Mouse (Mus musculus) heart, embryonic 16.5 days (tissue): ENCODE data around the gene Cyp1a1. TPM values are rescaled to one million over a fixed set of nuclear protein-coding genes. Genes with fewer than 3 reads are reported as not detected.

ENCODE experiments used
- ATAC-seq: fragments of 200-750 bp; cut with Nextera tagmentation; replicated peaks from 2 replicates; pipeline ENCODE4 v1.8.0; 2017; ENCODE audit warnings: moderate number of reproducible peaks; ENCODE audit not compliant: insufficient read depth, low FRiP score; ENCODE audit errors: extremely low read depth
- H3K27ac ChIP-seq: fragments of 300-500 bp; sonication (generic); 2 replicates; pipeline ENCODE4 v1.5.1; 2014; ENCODE audit warnings: mild to moderate bottlenecking, low read length, control low read depth, moderate library complexity
- H3K27me3 ChIP-seq: fragments of 300-500 bp; sonication (generic); 2 replicates; pipeline ENCODE4 v1.6.1; 2014; ENCODE audit warnings: low read length, mixed read lengths; ENCODE audit not compliant: control insufficient read depth, insufficient read depth
- H3K36me3 ChIP-seq: fragments of 300-500 bp; sonication (generic); 2 replicates; pipeline ENCODE4 v1.6.1; 2014; ENCODE audit not compliant: control insufficient read depth, insufficient read depth
- H3K4me1 ChIP-seq: fragments of 300-500 bp; sonication (generic); 2 replicates; pipeline ENCODE4 v1.6.1; 2014; ENCODE audit warnings: low read length, mixed read lengths; ENCODE audit not compliant: control insufficient read depth, insufficient read depth
- H3K4me2 ChIP-seq: fragments of 300-500 bp; sonication (generic); 2 replicates; pipeline ENCODE4 v1.6.1; 2014; ENCODE audit warnings: low read depth, mild to moderate bottlenecking, control low read depth, low read length
- H3K4me3 ChIP-seq: fragments of 300-500 bp; sonication (generic); 2 replicates; pipeline ENCODE4 v1.5.1; 2014; ENCODE audit warnings: mild to moderate bottlenecking, control low read depth, low read length
- H3K9ac ChIP-seq: fragments of 300-500 bp; sonication (generic); 2 replicates; pipeline ENCODE4 v1.6.1; 2014; ENCODE audit warnings: low read length, control low read depth
- H3K9me3 ChIP-seq: fragments of 300-500 bp; sonication (generic); replicated peaks from 2 replicates; pipeline ENCODE4 v1.6.1; 2016; ENCODE audit warnings: low read length; ENCODE audit not compliant: control insufficient read depth
- WGBS: fragments of 180-500 bp; shearing (Covaris S2); extraction: QIAGEN DNeasy Blood & Tissue Kit; methylation state at CpG from one replicate; pipeline ENCODE4 v1.1.7; 2014; 5-methylcytosine and 5-hydroxymethylcytosine counted together
- polyA plus RNA-seq: library from polyadenylated mRNA; unstranded; fragments of >200 nt; fragmentation: Nextera tagmentation; extraction: Ambion mirVana; gene quantifications from 2 replicates; pipeline ENCODE4 v1.2.1, GENCODE M21; 2015

Cyp1a1 gene
- polyA plus RNA-seq, 1 experiment from 2014 or later = not detected

DNA sequence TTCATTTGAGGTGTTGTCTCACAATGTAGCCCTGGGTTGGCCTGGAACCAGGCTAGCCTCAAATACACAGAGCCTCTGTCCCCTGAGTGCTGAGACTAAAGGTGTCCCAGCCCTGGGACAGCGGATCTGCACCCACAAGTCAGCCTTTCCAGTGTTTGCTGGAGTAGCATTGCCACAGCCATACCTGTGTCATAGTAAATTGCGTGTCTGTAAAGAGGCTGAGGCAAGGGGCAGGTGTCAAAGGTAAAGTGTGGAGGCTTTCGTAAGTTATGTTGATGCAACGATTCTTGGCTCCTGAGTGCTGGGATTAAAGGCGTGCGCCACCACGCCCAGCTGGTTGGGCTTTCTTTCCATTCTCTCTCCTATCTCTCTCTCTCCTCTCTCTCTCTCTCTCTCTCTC lies 23.1 kb upstream of the Cyp1a1 start:
- WGBS = 47% methylated on average over 7 of the region's 7 CpGs
- ATAC-seq = no peak
- H3K4me3 ChIP-seq = no peak overlapping the region
- no peak overlapping the region for H3K4me2 ChIP-seq
- H3K36me3 ChIP-seq = no peaks in the 10 kb centered on the region
- no peaks in the 10 kb centered on the region for H3K27me3 ChIP-seq
- no peaks in the 10 kb centered on the region for H3K4me1 ChIP-seq
- H3K9me3 ChIP-seq = peaks cover 2% of the 10 kb centered on the region; the same call in 1 of the 2 replicates
- H3K27ac ChIP-seq = no peak overlapping the region
- H3K9ac ChIP-seq = no peak overlapping the region

DNA sequence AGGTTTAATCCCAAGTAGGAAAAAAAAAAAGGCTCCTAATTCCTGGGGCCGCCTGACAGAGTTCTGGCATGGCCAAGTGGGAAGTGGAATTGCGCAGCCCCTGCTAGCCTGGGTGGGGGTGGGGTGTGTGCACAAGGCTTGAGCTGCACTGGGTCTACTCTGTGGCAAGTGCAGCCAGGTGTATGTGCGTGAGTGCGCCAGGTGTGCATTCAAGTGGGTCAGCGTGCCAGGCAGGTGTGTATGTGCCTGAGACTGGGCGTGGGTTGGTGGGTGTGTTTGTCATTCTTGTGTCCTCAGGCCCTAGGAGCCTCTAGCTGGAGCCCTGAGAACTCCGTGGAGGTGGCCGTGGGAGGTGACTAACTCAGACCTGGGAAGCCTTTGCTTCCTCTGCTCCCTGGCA lies 21.2 kb upstream of the Cyp1a1 start:
- H3K4me2 ChIP-seq = no peak overlapping the region
- H3K9me3 ChIP-seq = peaks cover 2% of the 10 kb centered on the region; the same call in 1 of the 2 replicates
- no peaks in the 10 kb centered on the region for H3K4me1 ChIP-seq
- no peak overlapping the region for H3K27ac ChIP-seq
- no peak for ATAC-seq
- no peaks in the 10 kb centered on the region for H3K36me3 ChIP-seq
- 80% methylated on average over 8 of the region's 8 CpGs for WGBS
- H3K27me3 ChIP-seq = no peaks in the 10 kb centered on the region
- no peak overlapping the region for H3K9ac ChIP-seq
- no peak overlapping the region for H3K4me3 ChIP-seq

DNA sequence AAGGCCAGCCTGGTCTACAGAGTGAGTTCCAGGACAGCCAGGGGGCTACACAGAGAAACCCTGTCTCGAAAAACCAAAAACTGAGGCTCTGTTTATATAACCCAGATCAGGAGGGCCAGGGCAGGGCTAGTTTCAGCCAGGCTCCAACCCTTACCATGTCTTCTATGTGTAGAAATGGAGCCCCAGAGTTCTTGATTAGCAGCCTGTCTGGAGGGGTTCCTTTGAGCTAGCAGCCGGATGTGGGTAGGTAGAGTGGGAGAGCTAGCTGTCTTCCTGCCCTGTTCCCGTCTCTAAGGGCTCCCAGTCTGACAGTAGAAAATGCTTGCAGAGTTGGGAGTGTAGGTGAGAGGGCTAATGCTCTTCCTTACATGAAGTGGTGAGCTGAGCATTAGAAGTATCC lies 20.6 kb upstream of the Cyp1a1 start:
- Histone ChIP-seq H3K27ac (no peak overlapping the region), H3K4me1 (no peaks in the 10 kb centered on the region), H3K9ac (no peak overlapping the region), H3K9me3 (peaks cover 2% of the 10 kb centered on the region; the same call in 1 of the 2 replicates), H3K4me3 (no peak overlapping the region), H3K4me2 (no peak overlapping the region), H3K27me3 (no peaks in the 10 kb centered on the region), H3K36me3 (no peaks in the 10 kb centered on the region)
- no peak for ATAC-seq
- WGBS = 64% methylated on average over 3 of the region's 3 CpGs

DNA sequence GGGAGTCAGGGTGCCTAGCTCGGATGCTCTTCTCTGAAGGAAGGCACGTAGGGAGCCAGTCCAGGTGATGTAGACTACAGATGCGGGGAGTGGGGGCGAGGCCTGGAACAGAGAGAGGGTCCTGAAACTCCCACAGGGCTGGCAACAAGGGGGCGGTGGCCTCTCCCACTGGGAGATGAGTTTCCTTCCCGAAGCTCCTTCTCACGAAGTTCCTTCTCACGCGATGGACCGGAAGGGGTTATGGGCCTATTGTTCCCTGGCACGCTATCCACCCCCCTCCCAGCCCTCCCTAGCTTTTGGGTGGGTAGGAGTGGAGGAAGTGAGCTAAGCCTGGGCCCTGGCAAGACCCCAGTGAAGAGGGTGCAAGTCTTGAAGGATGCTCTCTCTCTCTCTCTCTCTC lies 19.9 kb upstream of the Cyp1a1 start:
- Histone ChIP-seq H3K4me1 (no peaks in the 10 kb centered on the region), H3K9ac (no peak overlapping the region), H3K27me3 (no peaks in the 10 kb centered on the region), H3K4me2 (no peak overlapping the region), H3K9me3 (peaks cover 2% of the 10 kb centered on the region; the same call in 1 of the 2 replicates), H3K27ac (no peak overlapping the region), H3K4me3 (no peak overlapping the region), H3K36me3 (no peaks in the 10 kb centered on the region)
- WGBS = 53% methylated on average over 11 of the region's 11 CpGs
- no peak for ATAC-seq

DNA sequence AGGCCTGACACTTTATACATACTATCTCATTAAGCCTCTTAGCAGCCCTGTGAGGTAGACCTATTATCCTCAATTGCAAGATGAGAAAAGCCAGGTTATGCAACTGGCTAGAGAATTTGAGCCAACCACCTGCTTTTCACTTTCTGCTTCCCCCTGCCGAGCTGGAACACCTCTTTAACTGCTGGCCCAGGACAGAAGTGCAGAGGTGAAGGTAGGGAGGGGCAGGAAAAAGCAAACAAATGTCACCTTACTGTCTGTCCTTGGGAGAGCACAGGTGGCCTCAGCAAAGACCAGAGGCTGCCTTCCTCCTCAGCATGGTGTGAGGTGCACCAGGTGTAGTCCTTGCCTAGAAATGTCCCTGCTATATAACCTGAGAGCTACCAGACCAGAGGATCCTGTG lies 19.5 kb upstream of the Cyp1a1 start:
- Histone ChIP-seq H3K4me1 (no peaks in the 10 kb centered on the region), H3K9ac (no peak overlapping the region), H3K27me3 (no peaks in the 10 kb centered on the region), H3K4me2 (no peak overlapping the region), H3K4me3 (no peak overlapping the region), H3K27ac (no peak overlapping the region), H3K36me3 (no peaks in the 10 kb centered on the region), H3K9me3 (peaks cover 2% of the 10 kb centered on the region; the same call in 1 of the 2 replicates)
- WGBS = 50% methylated on average over 1 of the region's 1 CpGs
- ATAC-seq = no peak

DNA sequence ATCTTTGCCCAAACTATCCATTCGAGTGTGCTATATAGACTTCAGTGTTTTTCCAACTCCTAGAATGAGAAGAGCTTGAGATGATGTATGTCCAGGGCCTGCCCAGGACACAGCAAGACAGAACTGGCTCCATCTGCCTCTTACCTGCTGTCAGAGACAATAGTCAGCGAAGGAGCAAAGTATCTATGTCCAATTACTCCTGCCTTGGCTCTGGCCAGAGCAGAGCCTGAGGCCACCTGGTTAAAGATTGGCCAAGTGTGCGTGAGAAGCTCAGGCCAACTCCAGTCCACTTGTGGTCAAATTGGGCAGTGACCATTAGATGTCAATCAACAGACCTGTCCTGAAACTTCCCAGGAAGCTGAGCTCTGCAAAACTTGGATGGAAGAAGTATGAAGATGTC lies 18.2 kb upstream of the Cyp1a1 start:
- Histone ChIP-seq H3K4me2 (no peak overlapping the region), H3K36me3 (no peaks in the 10 kb centered on the region), H3K4me3 (no peak overlapping the region), H3K9me3 (no peaks in the 10 kb centered on the region), H3K27me3 (no peaks in the 10 kb centered on the region), H3K27ac (no peak overlapping the region), H3K4me1 (no peaks in the 10 kb centered on the region), H3K9ac (no peak overlapping the region)
- WGBS = 76% methylated on average over 3 of the region's 3 CpGs
- ATAC-seq = no peak

DNA sequence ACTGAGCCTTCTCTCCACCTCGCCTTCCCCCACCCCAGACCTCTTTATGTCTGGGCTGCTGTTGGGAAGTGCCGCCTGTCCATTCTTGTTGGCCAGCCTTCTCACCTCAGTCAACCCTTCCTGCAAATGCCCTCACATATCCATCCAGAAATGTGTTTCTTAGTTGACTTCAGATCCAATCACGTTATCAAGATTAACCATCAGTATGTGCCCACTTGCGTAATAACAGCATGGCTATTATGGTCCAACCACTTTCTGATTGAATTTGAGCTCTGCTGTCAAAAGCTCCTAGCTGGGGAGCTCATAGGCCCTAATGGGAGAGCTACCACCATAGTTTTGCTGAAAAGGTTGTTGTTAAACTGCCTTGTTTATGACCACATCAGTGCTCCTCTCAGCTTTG lies 16.7 kb upstream of the Cyp1a1 start:
- H3K9ac ChIP-seq = no peak overlapping the region
- WGBS = 85% methylated on average over 4 of the region's 4 CpGs
- H3K4me3 ChIP-seq = no peak overlapping the region
- no peak overlapping the region for H3K4me2 ChIP-seq
- H3K27ac ChIP-seq = no peak overlapping the region
- no peaks in the 10 kb centered on the region for H3K36me3 ChIP-seq
- no peaks in the 10 kb centered on the region for H3K4me1 ChIP-seq
- no peaks in the 10 kb centered on the region for H3K27me3 ChIP-seq
- no peaks in the 10 kb centered on the region for H3K9me3 ChIP-seq
- no peak for ATAC-seq

DNA sequence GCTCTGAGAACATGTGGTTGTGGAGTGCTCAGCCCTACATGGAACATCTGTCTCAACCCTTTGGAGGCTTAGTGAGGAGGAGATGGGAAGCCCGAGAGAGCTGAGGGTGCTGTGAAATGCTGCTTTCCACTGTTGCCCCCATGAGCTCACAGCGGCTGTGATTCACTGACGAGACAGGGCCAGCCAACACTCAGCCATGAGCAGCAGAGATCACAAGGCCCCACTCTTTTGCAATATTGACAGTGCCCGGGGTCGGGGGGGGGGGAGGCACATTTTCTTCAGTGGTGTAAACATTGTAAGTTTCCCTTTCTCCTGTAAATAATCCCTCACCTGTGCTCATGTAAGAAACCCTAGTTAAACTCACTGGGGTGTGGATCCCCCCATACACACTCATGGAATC lies 16.2 kb upstream of the Cyp1a1 start:
- H3K4me2 ChIP-seq = no peak overlapping the region
- H3K4me3 ChIP-seq = no peak overlapping the region
- H3K27ac ChIP-seq = no peak overlapping the region
- H3K27me3 ChIP-seq = no peaks in the 10 kb centered on the region
- no peak for ATAC-seq
- no peak overlapping the region for H3K9ac ChIP-seq
- no peaks in the 10 kb centered on the region for H3K4me1 ChIP-seq
- WGBS = 82% methylated on average over 5 of the region's 5 CpGs
- no peaks in the 10 kb centered on the region for H3K9me3 ChIP-seq
- no peaks in the 10 kb centered on the region for H3K36me3 ChIP-seq

DNA sequence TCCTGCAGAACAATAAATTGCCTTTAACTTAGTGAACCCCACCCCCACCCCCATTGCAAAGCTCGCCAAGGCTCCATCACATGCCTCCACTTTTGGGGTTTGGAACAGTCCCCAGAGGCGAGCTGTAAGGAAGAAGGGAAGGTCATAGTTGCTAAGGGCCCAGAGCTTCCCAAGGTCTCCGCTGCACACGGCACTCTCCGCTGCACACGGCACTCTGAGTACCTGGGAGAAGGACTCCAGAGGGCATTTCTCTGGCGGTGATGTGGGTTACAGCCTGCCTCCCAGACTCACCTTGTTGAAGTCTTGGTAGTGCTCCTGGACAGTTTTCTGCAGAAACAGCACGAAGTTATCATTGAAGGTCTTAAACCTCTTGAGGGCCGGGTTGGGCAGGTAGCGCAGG lies 6.3 kb upstream of the Cyp1a1 start:
- no peak for ATAC-seq
- no peaks in the 10 kb centered on the region for H3K27me3 ChIP-seq
- 74% methylated on average over 10 of the region's 10 CpGs for WGBS
- no peaks in the 10 kb centered on the region for H3K36me3 ChIP-seq
- no peak overlapping the region for H3K27ac ChIP-seq
- no peaks in the 10 kb centered on the region for H3K9me3 ChIP-seq
- no peak overlapping the region for H3K9ac ChIP-seq
- no peaks in the 10 kb centered on the region for H3K4me1 ChIP-seq
- no peak overlapping the region for H3K4me2 ChIP-seq
- H3K4me3 ChIP-seq = no peak overlapping the region

DNA sequence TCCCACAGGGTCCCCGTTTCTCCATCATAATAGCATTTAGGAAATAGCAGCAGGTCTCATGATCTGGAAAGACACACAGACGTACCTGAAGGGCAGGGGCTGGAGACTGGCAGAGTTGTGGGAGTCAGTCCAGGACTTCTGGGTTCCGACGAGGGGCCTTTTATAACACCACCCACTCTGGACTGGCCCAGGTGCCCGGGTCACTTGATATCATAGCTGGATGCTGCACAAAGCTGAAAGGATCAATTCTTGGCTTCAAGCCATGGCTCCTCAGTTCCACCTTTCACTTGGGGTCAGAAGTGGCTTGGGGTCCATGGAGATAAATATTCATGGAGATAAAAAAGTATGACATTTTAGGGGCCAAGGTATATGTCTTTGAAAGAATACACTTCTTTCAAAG lies 4.2 kb upstream of the Cyp1a1 start, which contains the start of gene Cyp1a2:
Cyp1a2 (minus strand) TSS at position 184 of the 400 bp plus-strand sequence.
- WGBS = 69% methylated on average over 5 of the region's 5 CpGs
- Histone ChIP-seq H3K27ac (no peak within 1 kb of the TSS), H3K4me3 (no peak within 1 kb of the TSS), H3K4me2 (no peak within 1 kb of the TSS), H3K9ac (no peak within 1 kb of the TSS), H3K36me3 (no peaks in the 10 kb centered on the region), H3K27me3 (no peaks in the 10 kb centered on the region), H3K9me3 (no peaks in the 10 kb centered on the region), H3K4me1 (no peaks in the 10 kb centered on the region)
- ATAC-seq = no peak
